Mouse (Mus musculus) heart, embryonic 10.5 days (tissue): ENCODE data around the gene Nkapl. TPM values are rescaled to one million over a fixed set of nuclear protein-coding genes. Genes with fewer than 3 reads are reported as not detected.

Source experiments
- DNase-seq: peaks from one replicate; pipeline ENCODE4 v3.0.0-alpha.2; 2017; ENCODE audit warnings: low spot score
- H3K27ac ChIP-seq: fragments of 300-500 bp; sonication (generic); 2 replicates; pipeline ENCODE4 v1.5.1; 2016; ENCODE audit warnings: mild to moderate bottlenecking
- H3K27me3 ChIP-seq: fragments of 300-500 bp; sonication (generic); 2 replicates; pipeline ENCODE4 v1.6.1; 2016; ENCODE audit warnings: mild to moderate bottlenecking; ENCODE audit not compliant: poor library complexity, insufficient read depth, severe bottlenecking
- H3K36me3 ChIP-seq: fragments of 300-500 bp; sonication (generic); 2 replicates; pipeline ENCODE4 v1.6.1; 2016; ENCODE audit warnings: mild to moderate bottlenecking, moderate library complexity
- H3K4me1 ChIP-seq: fragments of 300-500 bp; sonication (generic); 2 replicates; pipeline ENCODE4 v1.6.1; 2016; ENCODE audit warnings: mild to moderate bottlenecking
- H3K4me3 ChIP-seq: fragments of 300-500 bp; sonication (generic); 2 replicates; pipeline ENCODE4 v1.5.1; 2016; ENCODE audit warnings: mild to moderate bottlenecking, moderate library complexity
- H3K9me3 ChIP-seq: fragments of 300-500 bp; sonication (generic); 2 replicates; pipeline ENCODE4 v1.6.1; 2016; ENCODE audit warnings: mild to moderate bottlenecking, moderate library complexity
- WGBS: fragments of 180-500 bp; shearing (Covaris S2); methylation state at CpG from one replicate; pipeline ENCODE4 v1.1.7; 2016; 5-methylcytosine and 5-hydroxymethylcytosine counted together
- microRNA counts: library from miRNA; unstranded; fragments of <30 nt; microRNA quantifications from one replicate; lab custom pipeline; 2017
- microRNA-seq: library from miRNA; unstranded; fragments of <30 nt; microRNA quantifications from one replicate; pipeline ENCODE4, GENCODE M21; 2017
- polyA plus RNA-seq: library from polyadenylated mRNA; unstranded; fragments of >200 nt; fragmentation: Nextera tagmentation; extraction: Ambion mirVana; gene quantifications from 2 replicates; pipeline ENCODE4 v1.2.1, GENCODE M21; 2016

Nkapl gene
- polyA plus RNA-seq, 1 experiment from 2014 or later, result 2.4 TPM

- H3K27ac ChIP-seq, result no peak overlapping the region
- no peak for DNase-seq
- H3K9me3 ChIP-seq, result no peaks in the 10 kb centered on the region
- peaks cover 2% of the 10 kb centered on the region; the same call in 1 of the 2 replicates for H3K36me3 ChIP-seq
- H3K27me3 ChIP-seq, result no peaks in the 10 kb centered on the region
- WGBS, result 78% methylated on average over 6 of the region's 6 CpGs
- H3K4me3 ChIP-seq, result no peak overlapping the region
- peaks cover 18% of the 10 kb centered on the region for H3K4me1 ChIP-seq
Observed at GRCm38 (mm10) chr13:21417298-21418010, 50.9 kb downstream of the Nkapl start.

MicroRNA genes within 50 kb of the gene (microRNA counts, 519-probe panel; counts per million panel counts)
- 4,001 counts per million, percentile 21 among the panel's probes with 10 or more counts for microRNA mmu-miR-1896 (lab: Ali Mortazavi, UCI)

Small RNA genes lying within 50 kb of the gene (microRNA-seq; reads per million reads assigned to microRNA genes)
- gene Mir1896, result not detected

Other genes with a start within 250 kb of the Nkapl start
- gene Gpx5, start 175.8 kb downstream of the Nkapl start, polyA plus RNA-seq, result not detected in 2 replicates
- gene Gpx6, start 156.4 kb downstream of the Nkapl start, polyA plus RNA-seq, result not detected in 2 replicates
- not detected in 2 replicates for gene Olfr1367, start 121.6 kb downstream of the Nkapl start, polyA plus RNA-seq
- 8.9 and 12.5 TPM in 2 replicates for gene Zscan12, start 105.7 kb downstream of the Nkapl start, polyA plus RNA-seq
- 69.4 and 78.6 TPM in 2 replicates for gene Zkscan3, start 65.8 kb downstream of the Nkapl start, polyA plus RNA-seq
- gene Pgbd1, start 27.5 kb downstream of the Nkapl start, polyA plus RNA-seq, result 2.5 and 2.9 TPM in 2 replicates
- gene Zscan26, start 14.8 kb downstream of the Nkapl start, polyA plus RNA-seq, result 22.7 and 27.5 TPM in 2 replicates
- 2.0 and 2.1 TPM in 2 replicates for gene Zkscan4, start 10.4 kb upstream of the Nkapl start, polyA plus RNA-seq
- not detected in 2 replicates for gene Gm10065, start 10.9 kb upstream of the Nkapl start, polyA plus RNA-seq
- gene AK157302, start 26.7 kb upstream of the Nkapl start, polyA plus RNA-seq, result 0.21 and 0.53 TPM in 2 replicates
- 9.0 and 11.6 TPM in 2 replicates for gene Gm11273, start 32.9 kb upstream of the Nkapl start, polyA plus RNA-seq
- gene Zkscan8, start 62.6 kb upstream of the Nkapl start, polyA plus RNA-seq, result 5.3 and 7.3 TPM in 2 replicates
- 0.05 and 0.07 TPM in 2 replicates for gene Olfr1366, start 74.3 kb upstream of the Nkapl start, polyA plus RNA-seq
- gene Olfr1535, start 91.4 kb upstream of the Nkapl start, polyA plus RNA-seq, result 0.04 TPM in 1 of 2 replicates, not detected in the other
- gene Olfr1364, start 113.2 kb upstream of the Nkapl start, polyA plus RNA-seq, result not detected in 2 replicates
- not detected in 2 replicates for gene Olfr1362, start 145.5 kb upstream of the Nkapl start, polyA plus RNA-seq
- not detected in 2 replicates for gene Olfr11, start 174.0 kb upstream of the Nkapl start, polyA plus RNA-seq
- not detected in 2 replicates for gene Olfr1361, start 194.9 kb upstream of the Nkapl start, polyA plus RNA-seq
- not detected in 2 replicates for gene Olfr1360, start 208.9 kb upstream of the Nkapl start, polyA plus RNA-seq
- not detected in 2 replicates for gene Olfr1359, start 229.6 kb upstream of the Nkapl start, polyA plus RNA-seq
- gene Hist1h2bl, start 247.6 kb upstream of the Nkapl start, polyA plus RNA-seq, result 1.4 TPM in 1 of 2 replicates, not detected in the other
- gene Hist1h2ai, start 247.9 kb upstream of the Nkapl start, polyA plus RNA-seq, result 6.3 and 11.7 TPM in 2 replicates
- gene Hist1h3h, start 249.2 kb upstream of the Nkapl start, polyA plus RNA-seq, result 3.7 and 3.8 TPM in 2 replicates